Mouse (Mus musculus): Measurements from ENCODE around the gene Rimbp2.

- TF ChIP-seq CTCF (IDR thresholded peaks at IDR 0.05; ENCODE audit: control insufficient read depth, insufficient read depth, low read length) (no peak), POLR2A (IDR thresholded peaks at IDR 0.05; ENCODE audit: borderline replicate concordance, control insufficient read depth, low read depth, low read length) (no peak)
Observed at GRCm38 (mm10) chr5:128846433-128847040, 106.7 kb downstream of the Rimbp2 start.

All from bone marrow, adult 2 months (tissue).